In genomic region chr11:97659267-97659989, GRCm38 (mm10) we compare ENCODE assay signal across 8 mouse cellular contexts. TPM values are rescaled to one million over a fixed set of nuclear protein-coding genes. Genes with fewer than 3 reads are reported as not detected.
DNase-seq lines count a peak whose midpoint lies in the region; ATAC-seq and TF ChIP-seq lines count a peak whose summit lies in the region.

No protein-coding gene starts in this region.

- peak overlapping the region; percentile 85 for H3K4me3 ChIP-seq in liver, adult 2 months (ENCODE audit: insufficient read depth, low read depth, low read length)
- peak overlapping the region; percentile 80 for H3K4me3 ChIP-seq in hindbrain, embryonic 16.5 days (ENCODE audit: low read length)
- H3K4me3 ChIP-seq in lung, embryonic 16.5 days (ENCODE audit: low read length): peak overlapping the region; percentile 81
- peak overlapping the region; percentile 73 for H3K4me3 ChIP-seq in spleen, adult 2 months (ENCODE audit: extremely low read depth, insufficient read depth, insufficient read length)

- no peak for ATAC-seq in hindbrain, embryonic 16.5 days
- ATAC-seq in lung, embryonic 16.5 days (ENCODE audit: low read depth): no peak

- no peaks in the 10 kb centered on the region for H3K79me2 ChIP-seq in liver, adult 2 months (ENCODE audit: control insufficient read depth, insufficient read depth, low read length)

- peaks cover 14% of the 10 kb centered on the region for H3K4me1 ChIP-seq in liver, adult 2 months (ENCODE audit: control insufficient read depth, insufficient read depth, low read length)
- H3K4me1 ChIP-seq in hindbrain, embryonic 16.5 days (ENCODE audit: control insufficient read depth, insufficient read depth, low read depth, low read length): peaks cover 31% of the 10 kb centered on the region
- peaks cover 32% of the 10 kb centered on the region for H3K4me1 ChIP-seq in lung, embryonic 16.5 days (replicated peaks; ENCODE audit: control insufficient read depth, insufficient read depth, low read length)
- H3K4me1 ChIP-seq in spleen, adult 2 months (ENCODE audit: control insufficient read depth, insufficient read depth, insufficient read length): peaks cover 6% of the 10 kb centered on the region; the same call in 1 of the 2 replicates

- peak; percentile 54 for DNase-seq in liver, adult 2 months (ENCODE audit: extremely low read depth, low read depth, low spot score)
- no peak for DNase-seq in liver
- peak; percentile 18 for DNase-seq in embryo, embryonic 11 days
- DNase-seq in spleen, adult 2 months (ENCODE audit: low read depth in 1 of 2, low spot score in 2 of 2): peak; percentile 74 to 81
- no peak for DNase-seq in left cerebral cortex, adult 11 months (ENCODE audit: low spot score)
- DNase-seq in urinary bladder, postnatal 14 days (ENCODE audit: low spot score): no peak

- peak overlapping the region; percentile 87 for H3K27ac ChIP-seq in liver, adult 2 months (replicated peaks; ENCODE audit: insufficient read depth, low read depth, low read length)
- peak overlapping the region; percentile 74 for H3K27ac ChIP-seq in hindbrain, embryonic 16.5 days (ENCODE audit: low read depth, low read length)
- peak overlapping the region; percentile 87 for H3K27ac ChIP-seq in lung, embryonic 16.5 days (ENCODE audit: low read length)
- peak overlapping the region; percentile 98 for H3K27ac ChIP-seq in spleen, adult 2 months (ENCODE audit: insufficient read depth, low read length)

- peak overlapping the region; percentile 97 for H3K9ac ChIP-seq in liver, adult 2 months (ENCODE audit: low read depth, low read length)
- H3K9ac ChIP-seq in hindbrain, embryonic 16.5 days (ENCODE audit: low read depth, low read length): peak overlapping the region; percentile 89
- H3K9ac ChIP-seq in lung, embryonic 16.5 days (ENCODE audit: low read length): peak overlapping the region; percentile 92

- TF ChIP-seq CTCF in liver, adult 2 months (IDR thresholded peaks at IDR 0.05; ENCODE audit: low read depth, low read length): no peak
- no peak for TF ChIP-seq CTCF in spleen, adult 2 months (IDR thresholded peaks at IDR 0.05; ENCODE audit: extremely low read depth, insufficient read depth, insufficient read length, insufficient replicate concordance)

- H3K36me3 ChIP-seq in liver, adult 2 months (ENCODE audit: control insufficient read depth, insufficient read depth, low read length): no peaks in the 10 kb centered on the region
- no peaks in the 10 kb centered on the region for H3K36me3 ChIP-seq in hindbrain, embryonic 16.5 days (ENCODE audit: control insufficient read depth, insufficient read depth, low read length)
- H3K36me3 ChIP-seq in lung, embryonic 16.5 days (ENCODE audit: control insufficient read depth, insufficient read depth, low read length): no peaks in the 10 kb centered on the region
- H3K36me3 ChIP-seq in spleen, adult 2 months (ENCODE audit: control insufficient read depth, insufficient read depth, low read length): no peaks in the 10 kb centered on the region; the same call in 1 of the 2 replicates

- TF ChIP-seq POLR2A in liver, adult 2 months (IDR thresholded peaks at IDR 0.05; ENCODE audit: extremely low read depth, insufficient read depth, low read length): no peak
- TF ChIP-seq POLR2A in spleen, adult 2 months (IDR thresholded peaks at IDR 0.05; ENCODE audit: low read depth, low read length): no peak

- H3K9me3 ChIP-seq in hindbrain, embryonic 16.5 days (ENCODE audit: control insufficient read depth, low read length): no peaks in the 10 kb centered on the region
- H3K9me3 ChIP-seq in lung, embryonic 16.5 days (ENCODE audit: control insufficient read depth, low read length): no peaks in the 10 kb centered on the region

- peak overlapping the region; percentile 85 for H3K4me2 ChIP-seq in hindbrain, embryonic 16.5 days (ENCODE audit: low read length)
- H3K4me2 ChIP-seq in lung, embryonic 16.5 days (ENCODE audit: low read depth, low read length): peak overlapping the region; percentile 74

- under 1% methylated on average over 13 of the region's 13 CpGs for WGBS in liver, adult 2 months
- 13% methylated on average over 13 of the region's 13 CpGs for WGBS in hindbrain, embryonic 16.5 days
- WGBS in lung, embryonic 16.5 days: 6% methylated on average over 13 of the region's 13 CpGs
- under 1% methylated on average over 13 of the region's 13 CpGs for WGBS in spleen, adult 2 months

- no peaks in the 10 kb centered on the region for H3K27me3 ChIP-seq in liver, adult 2 months (ENCODE audit: control insufficient read depth, insufficient read depth, low read length)
- peaks cover 9% of the 10 kb centered on the region for H3K27me3 ChIP-seq in hindbrain, embryonic 16.5 days (replicated peaks; ENCODE audit: control insufficient read depth, insufficient read depth, low read length)
- H3K27me3 ChIP-seq in lung, embryonic 16.5 days (ENCODE audit: control insufficient read depth, insufficient read depth, low read depth, low read length): peaks cover 7% of the 10 kb centered on the region
- H3K27me3 ChIP-seq in spleen, adult 2 months (ENCODE audit: control insufficient read depth, insufficient read depth, low read length): no peaks in the 10 kb centered on the region

RNA-seq across cellular contexts. Expression of gene Mllt6, which starts 3.8 kb away (rescaled TPM):
- total RNA-seq in liver, adult 2 months (2014; rRNA removed): 3.8 and 6.0 TPM in 2 replicates
- 8.9 and 11.2 TPM in 2 replicates for polyA plus RNA-seq in liver, adult 2 months (2012; rRNA removed)
- polyA plus RNA-seq in hindbrain, embryonic 16.5 days (2015; fragmentation: Nextera tagmentation; extraction: Ambion mirVana): 3.1 and 3.3 TPM in 2 replicates
- polyA plus RNA-seq in lung, embryonic 16.5 days (2015; fragmentation: Nextera tagmentation; extraction: Ambion mirVana): 3.4 and 4.0 TPM in 2 replicates
- polyA plus RNA-seq in spleen, adult 2 months (2012; rRNA removed): 65.8 and 93.7 TPM in 2 replicates

RNA-seq across cellular contexts. Expression of gene Cisd3, which starts 26.2 kb away (rescaled TPM):
- total RNA-seq in liver, adult 2 months (2014; rRNA removed): 35.7 and 41.0 TPM in 2 replicates
- 73.6 and 94.5 TPM in 2 replicates for polyA plus RNA-seq in liver, adult 2 months (2012; rRNA removed)
- 37.2 and 42.4 TPM in 2 replicates for polyA plus RNA-seq in hindbrain, embryonic 16.5 days (2015; fragmentation: Nextera tagmentation; extraction: Ambion mirVana)
- polyA plus RNA-seq in lung, embryonic 16.5 days (2015; fragmentation: Nextera tagmentation; extraction: Ambion mirVana): 57.5 and 66.6 TPM in 2 replicates
- polyA plus RNA-seq in spleen, adult 2 months (2012; rRNA removed): 17.3 and 18.5 TPM in 2 replicates

RNA-seq across cellular contexts. Expression of gene Epop, which starts 29.9 kb away (rescaled TPM):
- 0.37 and 0.67 TPM in 2 replicates for total RNA-seq in liver, adult 2 months (2014; rRNA removed)
- polyA plus RNA-seq in liver, adult 2 months (2012; rRNA removed): 2.5 and 3.5 TPM in 2 replicates
- 1.2 and 1.4 TPM in 2 replicates for polyA plus RNA-seq in hindbrain, embryonic 16.5 days (2015; fragmentation: Nextera tagmentation; extraction: Ambion mirVana)
- 1.1 and 2.1 TPM in 2 replicates for polyA plus RNA-seq in lung, embryonic 16.5 days (2015; fragmentation: Nextera tagmentation; extraction: Ambion mirVana)
- 3.9 and 7.8 TPM in 2 replicates for polyA plus RNA-seq in spleen, adult 2 months (2012; rRNA removed)

RNA-seq across cellular contexts. Expression of gene Pcgf2, which starts 40.9 kb away (rescaled TPM):
- 0.34 and 0.37 TPM in 2 replicates for total RNA-seq in liver, adult 2 months (2014; rRNA removed)
- polyA plus RNA-seq in liver, adult 2 months (2012; rRNA removed): 5.6 and 12.0 TPM in 2 replicates
- 15.4 and 19.2 TPM in 2 replicates for polyA plus RNA-seq in hindbrain, embryonic 16.5 days (2015; fragmentation: Nextera tagmentation; extraction: Ambion mirVana)
- polyA plus RNA-seq in lung, embryonic 16.5 days (2015; fragmentation: Nextera tagmentation; extraction: Ambion mirVana): 16.2 and 16.5 TPM in 2 replicates
- 10.0 and 14.4 TPM in 2 replicates for polyA plus RNA-seq in spleen, adult 2 months (2012; rRNA removed)

RNA-seq across cellular contexts. Expression of gene Psmb3, which starts 43.8 kb away (rescaled TPM):
- total RNA-seq in liver, adult 2 months (2014; rRNA removed): 281 and 313 TPM in 2 replicates
- polyA plus RNA-seq in liver, adult 2 months (2012; rRNA removed): 299 and 334 TPM in 2 replicates
- 422 and 438 TPM in 2 replicates for polyA plus RNA-seq in hindbrain, embryonic 16.5 days (2015; fragmentation: Nextera tagmentation; extraction: Ambion mirVana)
- 430 and 457 TPM in 2 replicates for polyA plus RNA-seq in lung, embryonic 16.5 days (2015; fragmentation: Nextera tagmentation; extraction: Ambion mirVana)
- polyA plus RNA-seq in spleen, adult 2 months (2012; rRNA removed): 151 and 203 TPM in 2 replicates

Comparison
In these comparisons a context has a peak if more than half of its experiments do, and no peak if none do; other contexts are left out.
1. DNase-seq: peak in liver, adult 2 months (single experiment), embryo, embryonic 11 days (single experiment) and spleen, adult 2 months (2 of 2); none in liver (single experiment), left cerebral cortex, adult 11 months (single experiment) and urinary bladder, postnatal 14 days (single experiment).
2. Peak in every context shown above with its lines, with median percentiles within 50 percentile points of each other: H3K27ac ChIP-seq, H3K4me3 ChIP-seq and H3K9ac ChIP-seq.